Mouse (Mus musculus) kidney, embryonic 14.5 days (tissue): ENCODE measurements around the gene Tead1. TPM values are rescaled to one million over a fixed set of nuclear protein-coding genes. Genes with fewer than 3 reads are reported as not detected.

Source experiments
- ATAC-seq: fragments of 200-750 bp; cut with Nextera tagmentation; 2 replicates; pipeline ENCODE4 v1.8.0; 2017; ENCODE audit warnings: moderate number of reproducible peaks, mild to moderate bottlenecking, moderate TSS enrichment, moderate library complexity; ENCODE audit not compliant: low FRiP score, low TSS enrichment
- H3K27ac ChIP-seq: fragments of 300-500 bp; sonication (generic); 2 replicates; pipeline ENCODE4 v1.5.1; 2014; ENCODE audit warnings: low read depth, mild to moderate bottlenecking, low read length, moderate library complexity, mixed read lengths
- H3K27me3 ChIP-seq: fragments of 300-500 bp; sonication (generic); 2 replicates; pipeline ENCODE4 v1.6.1; 2014; ENCODE audit warnings: mild to moderate bottlenecking, low read length; ENCODE audit not compliant: control insufficient read depth, insufficient read depth
- H3K36me3 ChIP-seq: fragments of 300-500 bp; sonication (generic); 2 replicates; pipeline ENCODE4 v1.6.1; 2014; ENCODE audit warnings: low read length, mixed read lengths; ENCODE audit not compliant: control insufficient read depth, insufficient read depth
- H3K4me1 ChIP-seq: fragments of 300-500 bp; sonication (generic); 2 replicates; pipeline ENCODE4 v1.6.1; 2014; ENCODE audit warnings: low read length, mixed read lengths; ENCODE audit not compliant: control insufficient read depth, insufficient read depth
- H3K4me2 ChIP-seq: fragments of 300-500 bp; sonication (generic); replicated peaks from 2 replicates; pipeline ENCODE4 v1.6.1; 2014; ENCODE audit warnings: low read depth, mild to moderate bottlenecking, low read length
- H3K4me3 ChIP-seq: fragments of 300-500 bp; sonication (generic); 2 replicates; pipeline ENCODE4 v1.5.1; 2014; ENCODE audit warnings: mild to moderate bottlenecking, low read length
- H3K9ac ChIP-seq: fragments of 300-500 bp; sonication (generic); 2 replicates; pipeline ENCODE4 v1.6.1; 2014; ENCODE audit warnings: low read depth, mild to moderate bottlenecking, low read length, moderate library complexity
- H3K9me3 ChIP-seq: fragments of 300-500 bp; sonication (generic); 2 replicates; pipeline ENCODE4 v1.6.1; 2016; ENCODE audit warnings: low read length; ENCODE audit not compliant: control insufficient read depth
- WGBS: fragments of 180-500 bp; shearing (Covaris S2); extraction: QIAGEN DNeasy Blood & Tissue Kit; methylation state at CpG from one replicate; pipeline ENCODE4 v1.1.7; 2014; 5-methylcytosine and 5-hydroxymethylcytosine counted together
- polyA plus RNA-seq: library from polyadenylated mRNA; unstranded; fragments of >200 nt; fragmentation: Nextera tagmentation; extraction: Ambion mirVana; gene quantifications from 2 replicates; pipeline ENCODE4 v1.2.1, GENCODE M21; 2014

Tead1 gene
- polyA plus RNA-seq, 1 experiment from 2014 or later, result 30.1 TPM

GRCm38 (mm10) chr7:112697162-112697841 is 18.2 kb downstream of the Tead1 start:
- Histone ChIP-seq H3K27me3 (no peaks in the 10 kb centered on the region), H3K36me3 (no peaks in the 10 kb centered on the region), H3K4me3 (no peak overlapping the region), H3K4me1 (peaks cover 73% of the 10 kb centered on the region), H3K9me3 (no peaks in the 10 kb centered on the region), H3K4me2 (peak overlapping the region; percentile 27), H3K27ac (peak overlapping the region; percentile 88), H3K9ac (peak overlapping the region; percentile 35; the same call in 1 of the 2 replicates)
- ATAC-seq, result peak; percentile 79
- WGBS, result 3% methylated on average over 10 of the region's 10 CpGs

GRCm38 (mm10) chr7:112700082-112700481 is 21.0 kb downstream of the Tead1 start:
- ATAC-seq, result no peak
- Histone ChIP-seq H3K4me1 (peaks cover 51% of the 10 kb centered on the region), H3K9me3 (no peaks in the 10 kb centered on the region), H3K9ac (no peak overlapping the region), H3K36me3 (no peaks in the 10 kb centered on the region), H3K27ac (0 out of 2 replicates have a peak overlapping the region, but pooled peaks have one; percentile 45), H3K4me2 (no peak overlapping the region), H3K4me3 (no peak overlapping the region), H3K27me3 (no peaks in the 10 kb centered on the region)
- WGBS, result 46% methylated on average over 5 of the region's 5 CpGs

GRCm38 (mm10) chr7:112703341-112703740 is 24.2 kb downstream of the Tead1 start:
- Histone ChIP-seq H3K36me3 (no peaks in the 10 kb centered on the region), H3K27me3 (no peaks in the 10 kb centered on the region), H3K9ac (no peak overlapping the region), H3K4me1 (peaks cover 36% of the 10 kb centered on the region), H3K9me3 (no peaks in the 10 kb centered on the region), H3K27ac (no peak overlapping the region), H3K4me3 (no peak overlapping the region), H3K4me2 (no peak overlapping the region)
- ATAC-seq, result no peak
- 80% methylated on average over 4 of the region's 4 CpGs for WGBS

GRCm38 (mm10) chr7:112705870-112706269 is 26.8 kb downstream of the Tead1 start:
- 20% methylated on average over 9 of the region's 9 CpGs for WGBS
- Histone ChIP-seq H3K36me3 (no peaks in the 10 kb centered on the region), H3K9ac (no peak overlapping the region), H3K27ac (peak overlapping the region; percentile 37; the same call in 1 of the 2 replicates), H3K9me3 (no peaks in the 10 kb centered on the region), H3K27me3 (no peaks in the 10 kb centered on the region), H3K4me1 (peaks cover 33% of the 10 kb centered on the region), H3K4me3 (no peak overlapping the region), H3K4me2 (no peak overlapping the region)
- ATAC-seq, result no peak

- H3K4me2 ChIP-seq, result no peak overlapping the region
- no peak overlapping the region for H3K9ac ChIP-seq
- no peak for ATAC-seq
- H3K36me3 ChIP-seq, result no peaks in the 10 kb centered on the region
- H3K4me1 ChIP-seq, result peaks cover 39% of the 10 kb centered on the region
- H3K27ac ChIP-seq, result no peak overlapping the region
- no peak overlapping the region for H3K4me3 ChIP-seq
- H3K9me3 ChIP-seq, result no peaks in the 10 kb centered on the region
- no peaks in the 10 kb centered on the region for H3K27me3 ChIP-seq
- WGBS, result 43% methylated on average over 3 of the region's 4 CpGs
Measured at GRCm38 (mm10) chr7:112706756-112707155, 27.6 kb downstream of the Tead1 start.

- WGBS, result 81% methylated on average over 7 of the region's 7 CpGs
- no peaks in the 10 kb centered on the region for H3K9me3 ChIP-seq
- no peaks in the 10 kb centered on the region for H3K36me3 ChIP-seq
- 0 out of 2 replicates have a peak, but pooled peaks have one; percentile 37 for ATAC-seq
- H3K9ac ChIP-seq, result no peak overlapping the region
- H3K4me1 ChIP-seq, result peaks cover 50% of the 10 kb centered on the region
- no peak overlapping the region for H3K27ac ChIP-seq
- H3K4me2 ChIP-seq, result no peak overlapping the region
- H3K27me3 ChIP-seq, result no peaks in the 10 kb centered on the region
- H3K4me3 ChIP-seq, result no peak overlapping the region
Measured at GRCm38 (mm10) chr7:112710409-112711107, 31.4 kb downstream of the Tead1 start.

GRCm38 (mm10) chr7:112711977-112712376 is 32.9 kb downstream of the Tead1 start:
- 78% methylated on average over 5 of the region's 5 CpGs for WGBS
- no peaks in the 10 kb centered on the region for H3K27me3 ChIP-seq
- no peak overlapping the region for H3K27ac ChIP-seq
- H3K4me2 ChIP-seq, result no peak overlapping the region
- H3K9ac ChIP-seq, result no peak overlapping the region
- H3K4me3 ChIP-seq, result no peak overlapping the region
- no peaks in the 10 kb centered on the region for H3K36me3 ChIP-seq
- peaks cover 51% of the 10 kb centered on the region for H3K4me1 ChIP-seq
- no peak for ATAC-seq
- H3K9me3 ChIP-seq, result no peaks in the 10 kb centered on the region

- Histone ChIP-seq H3K9me3 (no peaks in the 10 kb centered on the region), H3K27me3 (no peaks in the 10 kb centered on the region), H3K4me1 (peaks cover 63% of the 10 kb centered on the region), H3K36me3 (no peaks in the 10 kb centered on the region), H3K27ac (no peak overlapping the region), H3K4me3 (no peak overlapping the region), H3K9ac (no peak overlapping the region), H3K4me2 (no peak overlapping the region)
- WGBS, result 44% methylated on average over 5 of the region's 5 CpGs
- ATAC-seq, result no peak
Measured at GRCm38 (mm10) chr7:112713509-112713908, 34.4 kb downstream of the Tead1 start.

- Histone ChIP-seq H3K9ac (no peak overlapping the region), H3K27me3 (no peaks in the 10 kb centered on the region), H3K27ac (no peak overlapping the region), H3K4me2 (no peak overlapping the region), H3K4me1 (peaks cover 64% of the 10 kb centered on the region), H3K9me3 (no peaks in the 10 kb centered on the region), H3K36me3 (no peaks in the 10 kb centered on the region), H3K4me3 (no peak overlapping the region)
- ATAC-seq, result no peak
- WGBS, result 52% methylated on average over 6 of the region's 6 CpGs
Measured at GRCm38 (mm10) chr7:112714783-112715182, 35.7 kb downstream of the Tead1 start.
